Mouse (Mus musculus) inflammation-experienced regulatory T-cells, adult 16 weeks (primary cell): ENCODE data around the gene Gm36864. TPM values are rescaled to one million over a fixed set of nuclear protein-coding genes. Genes with fewer than 3 reads are reported as not detected.

Experiments
- polyA plus RNA-seq: library from polyadenylated mRNA; unstranded; fragments of 100-300 nt; shearing (Covaris generic); gene quantifications from one replicate; pipeline ENCODE4 v1.2.1, GENCODE M21; 2017

The Gm36864 gene
- polyA plus RNA-seq: not detected

GRCm38 (mm10) chr7:44235909-44236308 lies at the start of gene Gm36864:
Gm36864 (plus strand) TSS chr7:44236177.

DNA sequence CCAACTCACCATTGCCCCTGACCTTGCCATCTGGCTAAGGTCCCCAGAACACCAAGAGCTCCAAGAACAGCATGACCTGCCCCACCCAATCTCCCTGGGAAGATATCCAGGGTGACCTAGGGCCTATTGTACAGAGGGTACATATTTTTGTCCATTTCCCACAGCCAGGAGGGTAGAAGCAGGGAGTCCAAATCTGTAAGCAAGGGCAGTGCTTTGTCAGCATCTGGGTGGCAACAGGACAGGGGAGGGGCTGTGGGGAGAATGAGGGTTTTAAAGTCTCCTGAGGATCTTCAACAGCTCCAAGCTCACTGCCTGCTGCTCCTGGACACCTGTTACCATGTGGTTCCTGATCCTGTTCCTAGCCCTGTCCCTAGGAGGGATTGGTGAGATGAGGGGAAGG lies 48.0 kb upstream of the Gm36864 start, which contains the start of gene Klk1b24:
Klk1b24 (plus strand) TSS at position 301 of the 400 bp plus-strand sequence.

GRCm38 (mm10) chr7:44197891-44198290 lies 38.1 kb upstream of the Gm36864 start, which contains the start of gene Klk1b3:
Klk1b3 (plus strand) TSS chr7:44198191.

DNA sequence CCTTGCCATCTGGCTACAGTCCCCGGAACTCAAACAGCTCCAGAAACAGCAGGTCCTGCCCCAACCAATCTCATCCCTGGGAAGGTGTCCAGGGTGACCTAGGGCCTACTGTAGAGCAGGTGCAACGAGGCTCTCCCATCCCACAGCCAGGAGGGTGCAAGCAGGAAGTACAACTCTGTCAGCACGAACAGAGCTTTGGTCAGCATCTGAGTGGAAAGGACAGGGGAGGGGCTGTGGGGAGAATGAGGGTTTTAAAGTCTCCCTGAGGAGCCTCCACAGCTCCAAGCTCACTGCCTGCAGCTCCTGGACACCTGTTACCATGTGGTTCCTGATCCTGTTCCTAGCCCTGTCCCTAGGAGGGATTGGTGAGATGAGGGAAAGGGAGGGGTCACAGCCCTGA lies 28.8 kb upstream of the Gm36864 start, which contains the start of gene Klk1b4:
Klk1b4 (plus strand) TSS at position 301 of the 400 bp plus-strand sequence.

DNA sequence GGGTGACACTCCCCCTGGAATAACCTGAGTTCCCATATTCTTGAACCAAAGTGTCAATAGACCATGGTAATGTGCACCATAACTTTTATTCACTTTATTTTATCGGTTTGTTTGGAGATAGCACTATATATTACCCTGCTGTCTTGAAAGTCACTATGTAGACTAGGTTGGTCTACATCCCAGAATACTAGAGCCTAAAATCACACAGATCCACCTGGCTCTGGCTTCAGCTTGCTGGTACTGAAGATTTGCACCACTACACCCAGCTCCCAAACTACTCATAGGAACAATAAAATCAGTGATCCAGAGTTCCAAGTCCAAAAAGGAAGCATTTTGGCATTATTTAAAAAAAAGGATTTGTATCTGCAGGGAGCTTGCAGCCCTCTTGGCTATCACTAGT lies 20.3 kb upstream of the Gm36864 start, which contains the start of gene Klk1b5:
Klk1b5 (plus strand) TSS at position 301 of the 400 bp plus-strand sequence.

GRCm38 (mm10) chr7:44225076-44225475 lies 10.9 kb upstream of the Gm36864 start, which contains the start of gene Klk1:
Klk1 (plus strand) TSS chr7:44225360.

DNA sequence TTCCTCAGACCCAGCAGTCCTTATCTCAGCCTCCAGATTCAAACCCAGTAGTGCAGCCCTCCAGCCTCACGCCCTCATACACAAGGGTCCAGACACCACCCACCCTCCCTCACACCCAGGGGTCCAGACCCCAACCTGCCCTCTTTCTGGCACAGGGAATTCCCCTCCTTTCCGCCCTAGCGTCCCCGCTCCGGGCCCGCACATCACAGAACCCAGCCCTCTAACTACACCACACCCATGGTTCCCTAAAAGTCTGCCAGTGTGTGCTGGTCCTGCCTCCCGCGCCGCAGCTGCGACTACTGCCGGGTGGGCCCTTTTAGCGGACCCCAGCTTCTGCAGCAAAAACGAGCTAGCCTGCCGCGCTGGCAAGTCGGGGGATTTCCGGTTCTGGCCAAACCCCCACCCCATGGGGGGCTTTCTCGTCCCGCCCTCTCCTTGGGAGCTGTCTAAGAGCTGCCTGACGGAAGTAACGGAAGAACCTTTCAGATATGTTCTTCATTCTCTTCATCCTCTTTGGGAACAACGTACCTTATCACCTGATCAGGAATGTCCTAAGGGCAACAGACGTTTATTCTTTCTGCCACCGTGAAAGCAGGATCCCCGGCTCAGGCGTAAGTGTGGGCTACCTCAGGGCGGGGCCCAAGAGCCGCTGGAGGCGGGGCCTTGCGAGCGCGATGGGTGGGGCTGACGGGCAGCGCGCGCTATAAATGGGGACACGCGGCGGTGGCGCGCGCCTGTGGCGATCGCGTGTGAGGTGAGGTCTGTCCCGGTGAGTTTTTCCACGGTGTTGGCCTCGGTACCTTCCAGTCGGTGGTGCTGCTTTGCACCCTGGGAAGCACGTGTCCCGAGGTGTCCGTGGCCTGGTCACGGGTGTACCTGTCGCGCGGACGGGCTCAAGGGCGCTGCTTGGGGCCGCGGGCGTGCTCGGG lies 10.3 kb downstream of the Gm36864 start, which contains the start of the genes 1700028J19Rik and 2410002F23Rik:
1700028J19Rik (minus strand) TSS at position 641 of the 929 bp plus-strand sequence.
2410002F23Rik (plus strand) TSS at position 668 of the 929 bp plus-strand sequence.

GRCm38 (mm10) chr7:44257278-44257677 lies 21.3 kb downstream of the Gm36864 start, which contains the start of gene Acp4:
Acp4 (minus strand) TSS chr7:44257378.

DNA sequence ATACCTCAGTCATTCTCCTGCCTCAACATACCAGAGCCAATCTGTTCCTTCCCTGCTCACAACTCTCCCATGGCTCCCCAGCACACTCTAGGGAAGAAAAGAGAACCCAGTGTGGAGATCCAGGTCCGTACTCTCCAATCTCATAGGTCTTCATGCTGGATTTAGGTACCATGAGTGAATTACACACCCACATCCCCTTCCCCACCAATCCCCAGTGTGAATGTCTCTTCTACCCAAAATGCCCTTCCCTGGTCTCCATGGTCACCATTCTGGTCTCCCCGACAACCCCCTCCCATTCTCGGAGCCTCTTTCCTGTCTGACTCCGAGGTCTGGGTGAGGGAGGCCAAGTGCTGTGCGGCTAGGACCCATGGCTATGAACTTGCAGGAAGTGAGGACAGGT lies 25.2 kb downstream of the Gm36864 start, which contains the start of gene Gm15517:
Gm15517 (plus strand) TSS at position 301 of the 400 bp plus-strand sequence.

Other genes starting within 250 kb of the Gm36864 start
- gene Klk1b11, start 240.3 kb upstream of the Gm36864 start, polyA plus RNA-seq: not detected
- not detected for gene Klk1b26, start 224.0 kb upstream of the Gm36864 start, polyA plus RNA-seq
- 4.1 TPM for gene Klk1b27, start 183.9 kb upstream of the Gm36864 start, polyA plus RNA-seq
- gene Klk1b21, start 133.8 kb upstream of the Gm36864 start, polyA plus RNA-seq: not detected
- gene Klk1b22, start 123.5 kb upstream of the Gm36864 start, polyA plus RNA-seq: not detected
- not detected for gene Klk1b16, start 99.4 kb upstream of the Gm36864 start, polyA plus RNA-seq
- not detected for gene Klk1b24, start 47.9 kb upstream of the Gm36864 start, polyA plus RNA-seq
- gene Klk1b3, start 38.0 kb upstream of the Gm36864 start, polyA plus RNA-seq: not detected
- gene Klk1b4, start 28.7 kb upstream of the Gm36864 start, polyA plus RNA-seq: not detected
- not detected for gene Klk1b5, start 20.2 kb upstream of the Gm36864 start, polyA plus RNA-seq
- not detected for gene Klk1, start 10.8 kb upstream of the Gm36864 start, polyA plus RNA-seq
- 1.4 TPM for gene 1700028J19Rik, start 10.5 kb downstream of the Gm36864 start, polyA plus RNA-seq
- gene 2410002F23Rik, start 10.5 kb downstream of the Gm36864 start, polyA plus RNA-seq: 201 TPM
- gene Acp4, start 21.2 kb downstream of the Gm36864 start, polyA plus RNA-seq: 0.27 TPM
- gene Gm15517, start 25.3 kb downstream of the Gm36864 start, polyA plus RNA-seq: not detected
- 0.45 TPM for gene Clec11a, start 70.7 kb downstream of the Gm36864 start, polyA plus RNA-seq
- 0.26 TPM for gene Shank1, start 74.1 kb downstream of the Gm36864 start, polyA plus RNA-seq
- gene Syt3, start 147.9 kb downstream of the Gm36864 start, polyA plus RNA-seq: 0.43 TPM
- gene 1700008O03Rik, start 149.6 kb downstream of the Gm36864 start, polyA plus RNA-seq: 1.3 TPM
- gene Lrrc4b, start 192.8 kb downstream of the Gm36864 start, polyA plus RNA-seq: not detected
- gene Aspdh, start 229.2 kb downstream of the Gm36864 start, polyA plus RNA-seq: not detected
- gene Josd2, start 231.8 kb downstream of the Gm36864 start, polyA plus RNA-seq: 137 TPM